Mouse (Mus musculus): ENCODE data around the gene Rassf5. TPM values are rescaled to one million over a fixed set of nuclear protein-coding genes. Genes with fewer than 3 reads are reported as not detected.
"Not testable (repeated sequence)": the region's sequence is repeated elsewhere in the genome, so short reads cannot be mapped to it uniquely, and the experiment has no call there.

Rassf5 gene
- polyA plus RNA-seq, 1 experiment from 2014 or later, result 1.7 TPM

GRCm38 (mm10) chr1:131252516-131253250 lies 7.6 kb upstream of the Rassf5 start:
- H3K9ac ChIP-seq; H3K4me3 ChIP-seq; H3K36me3 ChIP-seq; H3K27ac ChIP-seq; H3K4me2 ChIP-seq; H3K9me3 ChIP-seq; ATAC-seq (ENCODE audit: insufficient number of reproducible peaks, insufficient read depth, low FRiP score, low TSS enrichment, low read depth); H3K4me1 ChIP-seq: not testable (repeated sequence)
- 81% methylated on average over 7 of the region's 7 CpGs for WGBS
- peaks cover 16% of the 10 kb centered on the region; the same call in 1 of the 2 replicates for H3K27me3 ChIP-seq

GRCm38 (mm10) chr1:131246433-131247395 lies 1.7 kb upstream of the Rassf5 start:
- H3K9ac ChIP-seq, result 0 out of 2 replicates have a peak overlapping the region, but pooled peaks have one; percentile 33
- H3K9me3 ChIP-seq, result no peaks in the 10 kb centered on the region
- H3K4me2 ChIP-seq, result peak overlapping the region; percentile 95
- no peak overlapping the region for H3K27ac ChIP-seq
- 11% methylated on average over 7 of the region's 7 CpGs for WGBS
- no peak overlapping the region for H3K4me3 ChIP-seq
- peaks cover 24% of the 10 kb centered on the region for H3K4me1 ChIP-seq
- peaks cover 65% of the 10 kb centered on the region for H3K27me3 ChIP-seq
- H3K36me3 ChIP-seq, result no peaks in the 10 kb centered on the region
- no peak for ATAC-seq (ENCODE audit: insufficient number of reproducible peaks, insufficient read depth, low FRiP score, low TSS enrichment, low read depth)

GRCm38 (mm10) chr1:131245926-131246325 lies 868 bp upstream of the Rassf5 start:
- WGBS, result 7% methylated on average over 9 of the region's 9 CpGs

GRCm38 (mm10) chr1:131244536-131245088 lies 446 bp downstream of the Rassf5 start:
- no peak overlapping the region for H3K27ac ChIP-seq

More at GRCm38 (mm10) chr1:131245926-131246325, 868 bp upstream of the Rassf5 start:
- ATAC-seq (ENCODE audit: insufficient number of reproducible peaks, insufficient read depth, low FRiP score, low TSS enrichment, low read depth), result no peak
- Histone ChIP-seq H3K36me3 (no peaks in the 10 kb centered on the region), H3K27me3 (peaks cover 71% of the 10 kb centered on the region), H3K27ac (no peak overlapping the region), H3K4me3 (peak overlapping the region; percentile 54), H3K9me3 (no peaks in the 10 kb centered on the region), H3K9ac (no peak overlapping the region), H3K4me1 (peaks cover 24% of the 10 kb centered on the region), H3K4me2 (peak overlapping the region; percentile 95)

GRCm38 (mm10) chr1:131242956-131243355 lies 2.1 kb downstream of the Rassf5 start:
- Histone ChIP-seq H3K9me3 (no peaks in the 10 kb centered on the region), H3K4me3 (no peak overlapping the region), H3K27ac (no peak overlapping the region), H3K4me1 (peaks cover 24% of the 10 kb centered on the region), H3K4me2 (no peak overlapping the region), H3K9ac (no peak overlapping the region), H3K27me3 (peaks cover 72% of the 10 kb centered on the region), H3K36me3 (no peaks in the 10 kb centered on the region)
- no peak for ATAC-seq (ENCODE audit: insufficient number of reproducible peaks, insufficient read depth, low FRiP score, low TSS enrichment, low read depth)
- 54% methylated on average over 6 of the region's 6 CpGs for WGBS

More at GRCm38 (mm10) chr1:131244536-131245088, 446 bp downstream of the Rassf5 start:
- Histone ChIP-seq H3K4me3 (peak overlapping the region; percentile 54), H3K4me1 (peaks cover 24% of the 10 kb centered on the region), H3K9me3 (no peaks in the 10 kb centered on the region), H3K27me3 (peaks cover 84% of the 10 kb centered on the region), H3K4me2 (peak overlapping the region; percentile 95), H3K9ac (peak overlapping the region; percentile 68), H3K36me3 (no peaks in the 10 kb centered on the region)
- no peak for ATAC-seq (ENCODE audit: insufficient number of reproducible peaks, insufficient read depth, low FRiP score, low TSS enrichment, low read depth)
- WGBS, result under 1% methylated on average over 53 of the region's 57 CpGs

- Histone ChIP-seq H3K9ac (no peak overlapping the region), H3K9me3 (no peaks in the 10 kb centered on the region), H3K4me3 (no peak overlapping the region), H3K27ac (no peak overlapping the region), H3K27me3 (peaks cover 51% of the 10 kb centered on the region), H3K4me1 (peaks cover 25% of the 10 kb centered on the region), H3K36me3 (no peaks in the 10 kb centered on the region), H3K4me2 (no peak overlapping the region)
- WGBS, result 63% methylated on average over 12 of the region's 12 CpGs
- ATAC-seq (ENCODE audit: insufficient number of reproducible peaks, insufficient read depth, low FRiP score, low TSS enrichment, low read depth), result no peak
These were observed 5.4 kb downstream of the Rassf5 start for GRCm38 (mm10) chr1:131239576-131240193.

GRCm38 (mm10) chr1:131238931-131239381 lies 6.1 kb downstream of the Rassf5 start:
- Histone ChIP-seq H3K27me3 (peaks cover 44% of the 10 kb centered on the region), H3K9me3 (no peaks in the 10 kb centered on the region), H3K4me2 (no peak overlapping the region), H3K4me3 (no peak overlapping the region), H3K36me3 (no peaks in the 10 kb centered on the region), H3K4me1 (peaks cover 21% of the 10 kb centered on the region), H3K9ac (no peak overlapping the region), H3K27ac (no peak overlapping the region)
- no peak for ATAC-seq (ENCODE audit: insufficient number of reproducible peaks, insufficient read depth, low FRiP score, low TSS enrichment, low read depth)
- WGBS, result 68% methylated on average over 8 of the region's 8 CpGs

- Histone ChIP-seq H3K4me3 (no peak overlapping the region), H3K27me3 (peaks cover 19% of the 10 kb centered on the region), H3K9ac (no peak overlapping the region), H3K36me3 (no peaks in the 10 kb centered on the region), H3K4me1 (peaks cover 23% of the 10 kb centered on the region), H3K27ac (peak overlapping the region; percentile 17), H3K4me2 (no peak overlapping the region), H3K9me3 (no peaks in the 10 kb centered on the region)
- WGBS, result 22% methylated on average over 7 of the region's 7 CpGs
- ATAC-seq (ENCODE audit: insufficient number of reproducible peaks, insufficient read depth, low FRiP score, low TSS enrichment, low read depth), result no peak; the same call in 1 of the 2 replicates
These were observed 9.0 kb downstream of the Rassf5 start for GRCm38 (mm10) chr1:131236077-131236476.

GRCm38 (mm10) chr1:131233527-131233926 lies 11.5 kb downstream of the Rassf5 start:
- WGBS, result 62% methylated on average over 12 of the region's 12 CpGs
- Histone ChIP-seq H3K27me3 (0 out of 2 replicates have a peak, but pooled peaks cover 1% of the 10 kb centered on the region), H3K4me3 (no peak overlapping the region), H3K27ac (no peak overlapping the region), H3K9me3 (no peaks in the 10 kb centered on the region), H3K9ac (no peak overlapping the region), H3K4me2 (no peak overlapping the region), H3K4me1 (peaks cover 23% of the 10 kb centered on the region), H3K36me3 (no peaks in the 10 kb centered on the region)
- ATAC-seq (ENCODE audit: insufficient number of reproducible peaks, insufficient read depth, low FRiP score, low TSS enrichment, low read depth), result no peak

- 62% methylated on average over 5 of the region's 5 CpGs for WGBS
- ATAC-seq (ENCODE audit: insufficient number of reproducible peaks, insufficient read depth, low FRiP score, low TSS enrichment, low read depth), result no peak
- H3K9ac ChIP-seq, result no peak overlapping the region
- H3K27ac ChIP-seq, result no peak overlapping the region
- no peaks in the 10 kb centered on the region for H3K27me3 ChIP-seq
- no peak overlapping the region for H3K4me2 ChIP-seq
- H3K9me3 ChIP-seq, result no peaks in the 10 kb centered on the region
- H3K36me3 ChIP-seq, result no peaks in the 10 kb centered on the region
- H3K4me3 ChIP-seq, result no peak overlapping the region
- H3K4me1 ChIP-seq, result 0 out of 2 replicates have a peak, but pooled peaks cover 3% of the 10 kb centered on the region
These were observed 16.4 kb downstream of the Rassf5 start for GRCm38 (mm10) chr1:131228659-131229058.

- no peak; the same call in 1 of the 2 replicates for ATAC-seq (ENCODE audit: insufficient number of reproducible peaks, insufficient read depth, low FRiP score, low TSS enrichment, low read depth)
- H3K27ac ChIP-seq, result no peak overlapping the region
- no peaks in the 10 kb centered on the region for H3K27me3 ChIP-seq
- H3K4me3 ChIP-seq, result no peak overlapping the region
- H3K4me1 ChIP-seq, result no peaks in the 10 kb centered on the region
- no peak overlapping the region for H3K4me2 ChIP-seq
- no peak overlapping the region for H3K9ac ChIP-seq
- H3K36me3 ChIP-seq, result no peaks in the 10 kb centered on the region
- 59% methylated on average over 7 of the region's 7 CpGs for WGBS
- H3K9me3 ChIP-seq, result no peaks in the 10 kb centered on the region
These were observed 16.8 kb downstream of the Rassf5 start for GRCm38 (mm10) chr1:131228225-131228624.

Data from embryonic facial prominence, embryonic 13.5 days (tissue).